Mouse (Mus musculus) stomach, embryonic 15.5 days (tissue): ENCODE measurements around the gene Agpat4. TPM values are rescaled to one million over a fixed set of nuclear protein-coding genes. Genes with fewer than 3 reads are reported as not detected.
"Not testable (repeated sequence)": the region's sequence is repeated elsewhere in the genome, so short reads cannot be mapped to it uniquely, and the experiment has no call there.

Experiments
- ATAC-seq: fragments of 200-750 bp; cut with Nextera tagmentation; 2 replicates; pipeline ENCODE4 v1.8.0; 2017; ENCODE audit warnings: low read depth, moderate number of reproducible peaks, moderate TSS enrichment; ENCODE audit not compliant: insufficient read depth, low FRiP score
- H3K27ac ChIP-seq: fragments of 300-500 bp; sonication (generic); 2 replicates; pipeline ENCODE4 v1.5.1; 2015; ENCODE audit warnings: mild to moderate bottlenecking, inconsistent platforms
- H3K27me3 ChIP-seq: fragments of 300-500 bp; sonication (generic); replicated peaks from 2 replicates; pipeline ENCODE4 v1.6.1; 2015; ENCODE audit warnings: inconsistent platforms
- H3K36me3 ChIP-seq: fragments of 300-500 bp; sonication (generic); 2 replicates; pipeline ENCODE4 v1.6.1; 2015; ENCODE audit warnings: inconsistent platforms
- H3K4me1 ChIP-seq: fragments of 300-500 bp; sonication (generic); 2 replicates; pipeline ENCODE4 v1.6.1; 2015; ENCODE audit warnings: inconsistent platforms
- H3K4me2 ChIP-seq: fragments of 300-500 bp; sonication (generic); 2 replicates; pipeline ENCODE4 v1.6.1; 2015; ENCODE audit warnings: mild to moderate bottlenecking, inconsistent platforms
- H3K4me3 ChIP-seq: fragments of 300-500 bp; sonication (generic); replicated peaks from 2 replicates; pipeline ENCODE4 v1.5.1; 2015; ENCODE audit warnings: inconsistent platforms
- H3K9ac ChIP-seq: fragments of 300-500 bp; sonication (generic); 2 replicates; pipeline ENCODE4 v1.6.1; 2015; ENCODE audit warnings: inconsistent platforms
- H3K9me3 ChIP-seq: fragments of 300-500 bp; sonication (generic); 2 replicates; pipeline ENCODE4 v1.6.1; 2016; ENCODE audit warnings: inconsistent platforms
- whole genome bisulfite sequencing: fragments of 180-500 bp; shearing (Covaris S2); methylation state at CpG from one replicate; pipeline ENCODE4 v1.1.7; 2015; 5-methylcytosine and 5-hydroxymethylcytosine counted together
- polyA plus RNA-seq: library from polyadenylated mRNA; unstranded; fragments of >200 nt; fragmentation: Nextera tagmentation; extraction: Ambion mirVana; gene quantifications from 2 replicates; pipeline ENCODE4 v1.2.1, GENCODE M21; 2015

Gene Agpat4
- polyA plus RNA-seq, 1 experiment from 2014 or later: 32.5 TPM

DNA sequence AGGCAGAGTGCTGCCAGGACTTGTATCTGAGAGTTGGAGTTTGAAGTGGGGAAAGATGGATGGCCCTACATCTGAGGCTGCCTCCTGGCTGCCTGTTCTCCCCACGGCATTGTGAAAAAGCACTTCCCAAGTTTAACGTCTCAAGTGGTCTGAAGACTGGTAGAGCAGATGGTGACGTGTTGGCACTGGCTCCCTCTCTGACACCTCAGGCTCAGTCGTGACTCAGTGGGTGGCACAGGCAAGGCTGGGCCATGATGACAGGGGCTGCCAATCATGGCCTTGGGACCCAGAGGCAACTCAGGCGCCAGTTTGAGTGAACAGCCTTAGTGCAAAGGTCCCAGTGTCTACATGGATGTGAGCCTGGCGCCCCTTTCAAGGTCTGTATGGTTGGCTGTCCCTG, 103.4 kb downstream of the Agpat4 start:
- Histone ChIP-seq H3K9ac (no peak overlapping the region), H3K4me3 (no peak overlapping the region), H3K9me3 (no peaks in the 10 kb centered on the region), H3K4me1 (no peaks in the 10 kb centered on the region), H3K36me3 (peaks cover 22% of the 10 kb centered on the region), H3K27ac (no peak overlapping the region), H3K27me3 (no peaks in the 10 kb centered on the region), H3K4me2 (no peak overlapping the region)
- no peak for ATAC-seq
- 52% methylated on average over 6 of the region's 6 CpGs for WGBS

GRCm38 (mm10) chr17:12223682-12224081, 105.2 kb downstream of the Agpat4 start:
- H3K9me3 ChIP-seq: no peaks in the 10 kb centered on the region
- no peak overlapping the region for H3K4me3 ChIP-seq
- H3K4me1 ChIP-seq: no peaks in the 10 kb centered on the region
- no peak overlapping the region for H3K9ac ChIP-seq
- H3K27me3 ChIP-seq: no peaks in the 10 kb centered on the region
- 56% methylated on average over 5 of the region's 5 CpGs for WGBS
- H3K4me2 ChIP-seq: no peak overlapping the region
- H3K36me3 ChIP-seq: peaks cover 11% of the 10 kb centered on the region; the same call in 1 of the 2 replicates
- no peak overlapping the region for H3K27ac ChIP-seq
- no peak for ATAC-seq

DNA sequence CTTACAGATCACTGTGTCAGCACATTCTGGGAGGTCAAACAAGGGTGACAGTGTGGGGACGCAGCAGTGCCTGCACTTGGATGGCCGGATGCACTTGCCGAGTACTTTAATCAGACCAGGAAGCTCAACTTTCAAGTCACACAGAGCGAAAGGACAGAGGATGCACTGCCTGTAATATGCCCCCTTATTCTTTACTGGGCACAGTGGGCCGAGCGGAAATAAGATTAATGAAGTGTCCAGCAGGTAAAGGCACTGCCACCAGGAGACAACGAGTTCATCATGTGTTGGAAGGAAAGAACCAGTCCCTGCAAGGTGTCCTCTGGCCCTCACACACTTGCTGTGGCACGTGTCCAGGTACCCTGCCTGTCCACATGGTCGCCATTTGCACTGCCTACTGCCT, 105.6 kb downstream of the Agpat4 start:
- no peak overlapping the region for H3K27ac ChIP-seq
- H3K36me3 ChIP-seq: peaks cover 8% of the 10 kb centered on the region; the same call in 1 of the 2 replicates
- ATAC-seq: no peak
- no peaks in the 10 kb centered on the region for H3K9me3 ChIP-seq
- H3K9ac ChIP-seq: no peak overlapping the region
- H3K27me3 ChIP-seq: no peaks in the 10 kb centered on the region
- no peak overlapping the region for H3K4me2 ChIP-seq
- WGBS: 73% methylated on average over 9 of the region's 9 CpGs
- no peak overlapping the region for H3K4me3 ChIP-seq
- no peaks in the 10 kb centered on the region for H3K4me1 ChIP-seq

DNA sequence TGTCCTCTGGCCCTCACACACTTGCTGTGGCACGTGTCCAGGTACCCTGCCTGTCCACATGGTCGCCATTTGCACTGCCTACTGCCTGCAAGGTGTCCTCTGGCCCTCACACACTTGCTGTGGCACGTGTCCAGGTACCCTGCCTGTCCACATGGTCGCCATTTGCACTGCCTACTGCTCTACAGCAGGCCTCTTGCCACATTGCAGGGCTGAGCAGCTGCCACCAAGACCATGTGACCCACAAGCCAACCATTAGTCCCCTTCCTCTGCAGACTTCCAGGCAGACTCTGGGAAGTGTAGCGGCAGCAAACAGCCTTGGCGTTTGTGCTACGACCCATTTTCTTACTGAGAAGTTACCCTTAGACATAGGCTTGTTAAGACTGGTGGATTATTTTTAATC, 106.0 kb downstream of the Agpat4 start:
- not testable (repeated sequence) for H3K4me2 ChIP-seq, H3K9ac ChIP-seq, H3K27me3 ChIP-seq, H3K27ac ChIP-seq, H3K36me3 ChIP-seq, H3K4me1 ChIP-seq, H3K4me3 ChIP-seq, ATAC-seq, H3K9me3 ChIP-seq
- 85% methylated on average over 7 of the region's 7 CpGs for WGBS

- H3K9ac ChIP-seq: no peak overlapping the region
- no peaks in the 10 kb centered on the region for H3K27me3 ChIP-seq
- ATAC-seq: no peak
- H3K4me1 ChIP-seq: no peaks in the 10 kb centered on the region
- H3K9me3 ChIP-seq: no peaks in the 10 kb centered on the region
- H3K27ac ChIP-seq: no peak overlapping the region
- 72% methylated on average over 1 of the region's 1 CpGs for WGBS
- H3K4me2 ChIP-seq: no peak overlapping the region
- no peak overlapping the region for H3K4me3 ChIP-seq
- H3K36me3 ChIP-seq: peaks cover 12% of the 10 kb centered on the region; the same call in 1 of the 2 replicates
These were observed 106.7 kb downstream of the Agpat4 start for GRCm38 (mm10) chr17:12225227-12225626.

DNA sequence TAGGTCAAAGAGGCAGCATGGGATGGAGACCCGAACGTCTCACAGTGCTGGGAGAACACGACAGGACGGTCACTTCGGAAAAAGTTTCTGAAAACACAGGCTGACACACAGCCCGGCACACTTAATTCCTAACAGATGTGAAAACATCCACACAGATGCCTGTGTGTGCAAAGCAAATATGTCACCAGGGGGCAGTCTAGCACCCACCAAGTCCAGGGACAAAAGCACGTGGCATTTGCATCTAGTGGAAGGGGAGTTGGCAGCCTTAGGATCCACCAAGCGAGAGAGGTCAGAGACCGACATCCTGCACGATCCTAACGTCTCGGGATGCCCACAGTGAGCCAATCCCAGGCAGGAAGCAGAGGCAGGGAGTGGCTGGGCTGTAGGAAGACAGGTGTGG, 108.0 kb downstream of the Agpat4 start:
- no peak; the same call in 1 of the 2 replicates for ATAC-seq
- H3K9ac ChIP-seq: no peak overlapping the region
- no peak overlapping the region for H3K4me2 ChIP-seq
- H3K9me3 ChIP-seq: no peaks in the 10 kb centered on the region
- no peaks in the 10 kb centered on the region for H3K4me1 ChIP-seq
- no peaks in the 10 kb centered on the region for H3K27me3 ChIP-seq
- no peak overlapping the region for H3K4me3 ChIP-seq
- 65% methylated on average over 12 of the region's 12 CpGs for WGBS
- no peak overlapping the region for H3K27ac ChIP-seq
- peaks cover 18% of the 10 kb centered on the region; the same call in 1 of the 2 replicates for H3K36me3 ChIP-seq

GRCm38 (mm10) chr17:12228001-12228400, 109.5 kb downstream of the Agpat4 start:
- Histone ChIP-seq H3K36me3 (peaks cover 27% of the 10 kb centered on the region), H3K4me1 (no peaks in the 10 kb centered on the region), H3K27ac (no peak overlapping the region), H3K9me3 (no peaks in the 10 kb centered on the region), H3K4me2 (no peak overlapping the region), H3K4me3 (no peak overlapping the region), H3K9ac (no peak overlapping the region), H3K27me3 (no peaks in the 10 kb centered on the region)
- 83% methylated on average over 10 of the region's 10 CpGs for WGBS
- no peak for ATAC-seq

GRCm38 (mm10) chr17:12228471-12228870, 110.0 kb downstream of the Agpat4 start:
- Histone ChIP-seq H3K9me3 (no peaks in the 10 kb centered on the region), H3K4me1 (no peaks in the 10 kb centered on the region), H3K4me2 (no peak overlapping the region), H3K9ac (no peak overlapping the region), H3K27ac (no peak overlapping the region), H3K4me3 (no peak overlapping the region), H3K27me3 (no peaks in the 10 kb centered on the region), H3K36me3 (peaks cover 27% of the 10 kb centered on the region)
- ATAC-seq: no peak
- WGBS: 89% methylated on average over 7 of the region's 7 CpGs

DNA sequence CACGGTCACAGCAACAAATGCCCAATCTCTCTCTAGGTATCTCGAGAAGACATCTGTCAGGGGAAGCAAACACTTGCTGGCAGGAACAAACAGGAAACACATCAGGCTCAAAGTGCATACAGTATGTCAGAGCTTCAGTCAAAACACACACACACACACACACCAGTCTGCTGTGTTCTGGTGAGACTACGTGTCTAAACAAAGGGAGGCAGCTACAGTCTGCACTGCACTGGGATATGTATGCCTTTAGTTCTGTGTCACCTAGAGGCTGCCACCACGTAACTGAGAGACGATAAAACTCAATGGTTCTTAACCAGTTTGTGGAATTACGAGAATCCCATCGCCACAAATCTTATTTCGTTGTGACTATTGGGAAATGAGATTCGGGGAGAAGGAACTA, 111.3 kb downstream of the Agpat4 start:
- H3K36me3 ChIP-seq: peaks cover 34% of the 10 kb centered on the region
- H3K4me2 ChIP-seq: no peak overlapping the region
- no peaks in the 10 kb centered on the region for H3K4me1 ChIP-seq
- H3K27me3 ChIP-seq: no peaks in the 10 kb centered on the region
- no peak overlapping the region for H3K27ac ChIP-seq
- H3K9ac ChIP-seq: no peak overlapping the region
- H3K4me3 ChIP-seq: no peak overlapping the region
- ATAC-seq: no peak
- 90% methylated on average over 9 of the region's 9 CpGs for WGBS
- H3K9me3 ChIP-seq: no peaks in the 10 kb centered on the region

- Histone ChIP-seq H3K4me3 (no peak overlapping the region), H3K4me1 (no peaks in the 10 kb centered on the region), H3K27me3 (no peaks in the 10 kb centered on the region), H3K9me3 (no peaks in the 10 kb centered on the region), H3K4me2 (no peak overlapping the region), H3K9ac (no peak overlapping the region), H3K27ac (no peak overlapping the region), H3K36me3 (peaks cover 39% of the 10 kb centered on the region)
- 81% methylated on average over 6 of the region's 6 CpGs for WGBS
- ATAC-seq: no peak
These were observed 111.7 kb downstream of the Agpat4 start for GRCm38 (mm10) chr17:12230167-12230566.

DNA sequence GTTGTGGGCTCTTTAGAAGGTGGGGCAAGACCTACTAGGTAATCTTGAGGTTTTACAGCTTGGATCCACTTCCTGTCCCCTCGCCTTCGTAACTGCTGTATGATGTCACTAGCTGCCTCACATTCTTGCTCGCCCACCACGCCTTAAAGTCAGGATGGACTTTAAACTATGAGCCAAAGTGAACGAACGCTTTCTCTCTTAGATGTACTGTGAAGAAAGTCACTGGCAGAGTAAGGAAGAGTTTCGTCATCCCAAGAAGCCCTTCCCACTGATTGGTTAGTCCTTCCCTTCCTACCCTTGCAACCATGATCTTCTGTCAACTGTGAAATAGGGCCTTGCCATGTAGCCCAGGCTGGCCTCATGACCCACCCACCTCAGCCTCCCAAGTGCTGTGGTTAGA, 112.6 kb downstream of the Agpat4 start:
- H3K4me3 ChIP-seq: no peak overlapping the region
- no peaks in the 10 kb centered on the region for H3K4me1 ChIP-seq
- no peak overlapping the region for H3K4me2 ChIP-seq
- no peaks in the 10 kb centered on the region for H3K9me3 ChIP-seq
- no peak for ATAC-seq
- no peak overlapping the region for H3K9ac ChIP-seq
- no peak overlapping the region for H3K27ac ChIP-seq
- no peaks in the 10 kb centered on the region for H3K27me3 ChIP-seq
- 87% methylated on average over 7 of the region's 7 CpGs for WGBS
- H3K36me3 ChIP-seq: peaks cover 48% of the 10 kb centered on the region

GRCm38 (mm10) chr17:12232724-12233123, 114.2 kb downstream of the Agpat4 start:
- H3K4me3 ChIP-seq: no peak overlapping the region
- WGBS: 95% methylated on average over 6 of the region's 6 CpGs
- H3K27me3 ChIP-seq: no peaks in the 10 kb centered on the region
- peaks cover 49% of the 10 kb centered on the region for H3K36me3 ChIP-seq
- no peak overlapping the region for H3K4me2 ChIP-seq
- H3K9ac ChIP-seq: no peak overlapping the region
- no peaks in the 10 kb centered on the region for H3K9me3 ChIP-seq
- ATAC-seq: no peak
- H3K4me1 ChIP-seq: no peaks in the 10 kb centered on the region
- no peak overlapping the region for H3K27ac ChIP-seq

DNA sequence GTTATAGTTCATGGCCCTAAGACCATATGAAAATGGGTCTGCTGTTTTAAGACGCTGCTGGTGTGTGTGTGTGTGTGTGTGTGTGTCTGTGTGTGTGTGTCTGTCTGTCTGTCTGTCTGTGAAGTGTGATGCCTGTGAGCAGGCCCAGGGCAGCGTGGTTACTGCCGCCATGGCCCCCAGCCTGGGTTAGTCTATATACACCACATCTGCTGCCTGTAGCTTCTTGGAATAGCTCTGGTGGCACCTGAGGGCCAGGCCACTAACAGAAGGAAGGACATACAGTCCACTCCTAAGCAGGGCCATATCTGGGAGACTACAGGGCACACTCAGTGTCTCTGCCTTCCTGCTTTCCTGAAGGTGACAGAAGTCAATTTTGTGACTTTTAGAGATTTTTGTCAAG, 122.2 kb downstream of the Agpat4 start:
- peaks cover 40% of the 10 kb centered on the region for H3K36me3 ChIP-seq
- H3K9ac ChIP-seq: no peak overlapping the region
- no peak overlapping the region for H3K4me3 ChIP-seq
- H3K4me2 ChIP-seq: no peak overlapping the region
- no peaks in the 10 kb centered on the region for H3K4me1 ChIP-seq
- H3K27me3 ChIP-seq: no peaks in the 10 kb centered on the region
- ATAC-seq: no peak
- no peaks in the 10 kb centered on the region for H3K9me3 ChIP-seq
- no peak overlapping the region for H3K27ac ChIP-seq
- 84% methylated on average over 3 of the region's 3 CpGs for whole genome bisulfite sequencing
